In the genomic region with DNA sequence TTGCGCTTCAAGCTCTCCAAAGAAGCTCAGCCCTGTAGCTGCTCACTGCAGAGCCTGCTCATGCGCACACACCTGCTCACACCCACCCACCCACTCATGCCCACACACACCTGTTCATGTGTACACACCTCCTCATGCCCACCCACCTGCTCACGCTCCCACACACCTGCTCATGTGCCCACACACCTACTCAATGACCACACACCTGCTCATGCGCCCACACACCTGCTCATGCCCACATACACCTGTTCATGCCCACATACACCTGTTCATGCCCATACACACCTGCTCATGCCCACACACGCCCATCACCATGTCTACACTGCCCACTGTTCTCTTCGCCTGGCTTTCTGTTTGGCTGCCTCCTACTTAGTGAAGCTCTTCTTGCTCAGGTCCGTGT, we compare ENCODE assay signal across 20 mouse cellular contexts.
"Had no signal": no experiment of that assay in that cellular context is flagged by ENCODE, and none has a peak within 500 bp of the region (broad histone marks: within the 10 kb centered on the region; RNA-seq: fewer than 3 reads in every experiment).

No protein-coding gene starts in this region.

- H3K36me3 ChIP-seq: liver, embryonic 13.5 days; liver, embryonic 15.5 days; lung, embryonic 15.5 days; midbrain, embryonic 13.5 days; midbrain, embryonic 15.5 days; neural tube, embryonic 13.5 days; neural tube, embryonic 15.5 days had no signal

- DNase-seq: liver, embryonic 13.5 days; liver, postnatal 0 days; lung, adult 2 months; lung, postnatal 14 days; lung, postnatal 36 days; retina, postnatal 1 day; right cerebral cortex, adult 18-20 months; right cerebral cortex, postnatal 25 days; right cerebral cortex, postnatal 4 days; spleen, adult 18-20 months; thymus, adult 18-20 months; thymus, postnatal 14 days; thymus, postnatal 36 days had no signal

- H3K4me3 ChIP-seq: liver, embryonic 13.5 days; liver, embryonic 15.5 days; lung, embryonic 15.5 days; midbrain, embryonic 13.5 days; midbrain, embryonic 15.5 days; neural tube, embryonic 13.5 days; neural tube, embryonic 15.5 days had no signal

- H3K4me1 ChIP-seq: liver, embryonic 13.5 days; liver, embryonic 15.5 days; lung, embryonic 15.5 days; midbrain, embryonic 13.5 days; midbrain, embryonic 15.5 days; neural tube, embryonic 13.5 days; neural tube, embryonic 15.5 days had no signal

- H3K27me3 ChIP-seq: liver, embryonic 13.5 days; liver, embryonic 15.5 days; lung, embryonic 15.5 days; midbrain, embryonic 13.5 days; midbrain, embryonic 15.5 days; neural tube, embryonic 13.5 days; neural tube, embryonic 15.5 days had no signal

- H3K27ac ChIP-seq: liver, embryonic 13.5 days; liver, embryonic 15.5 days; lung, embryonic 15.5 days; macrophage; midbrain, embryonic 13.5 days; midbrain, embryonic 15.5 days; neural tube, embryonic 13.5 days; neural tube, embryonic 15.5 days had no signal
